Mouse (Mus musculus) adrenal gland, postnatal 4 days (tissue): ENCODE results near the gene Plac1. TPM values are rescaled to one million over a fixed set of nuclear protein-coding genes. Genes with fewer than 3 reads are reported as not detected.
"Not testable (repeated sequence)": the region's sequence is repeated elsewhere in the genome, so short reads cannot be mapped to it uniquely, and the experiment has no call there.

Experiments used
- DNase-seq, 2 experiments: peaks; one replicate each; pipeline ENCODE4 v3.0.0; 2021 to 2022; ENCODE audit warnings: low spot score in 2 of 2, mixed read lengths in 2 of 2
- microRNA-seq: library from miRNA; unstranded; fragments of <30 nt; microRNA quantifications from one replicate; pipeline ENCODE4 v1.2.0, GENCODE M21; 2021
- total RNA-seq, 2 experiments: library from RNA; stranded (reverse); gene quantifications; 2 replicates each; pipeline ENCODE4 v1.2.3; 2021

Gene Plac1
- total RNA-seq, 2 experiments from 2014 or later, result 0.40 to 0.56 TPM

DNA sequence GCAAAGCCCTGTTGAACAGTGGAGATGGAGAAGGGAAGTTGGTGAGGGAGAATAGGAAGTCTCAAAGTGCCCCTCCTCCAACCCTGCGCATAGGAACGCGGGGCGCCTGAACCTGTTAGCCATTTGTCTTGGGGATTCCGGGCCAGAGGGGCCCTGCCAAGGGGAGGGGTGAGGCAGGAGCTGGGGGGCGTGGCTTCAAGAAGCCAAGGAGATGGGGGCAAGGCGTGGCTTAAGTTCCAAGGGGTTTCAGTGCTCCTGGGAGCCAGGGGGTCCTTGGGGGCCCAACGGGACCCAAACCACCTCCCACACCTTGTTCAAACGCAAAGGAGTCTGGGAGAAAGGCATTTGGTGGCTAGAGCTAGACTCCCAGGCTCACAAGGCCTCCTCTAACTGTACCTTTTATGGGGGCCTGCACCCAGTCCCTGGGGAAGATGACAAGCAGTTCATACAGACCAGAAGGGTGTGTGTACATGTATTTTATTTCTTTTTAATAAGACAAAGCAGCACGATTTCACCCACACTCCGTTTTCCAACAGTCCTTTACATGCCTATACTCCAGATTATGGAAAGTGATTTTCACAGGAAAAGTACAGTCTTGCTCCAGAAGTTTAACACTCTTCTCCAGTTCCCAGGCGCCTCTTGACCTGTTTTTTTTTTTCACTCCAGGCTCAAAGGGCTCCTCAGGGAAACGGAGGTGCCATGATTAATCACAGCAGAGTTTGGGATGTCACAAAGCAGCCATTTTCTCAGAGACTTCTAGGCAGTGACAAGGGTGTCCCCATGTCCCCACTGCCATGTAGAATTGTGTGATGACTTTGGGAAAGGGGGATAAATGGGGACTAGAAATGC, 187.0 kb downstream of the Plac1 start:
- peak; percentile 31 to 42 for DNase-seq

DNA sequence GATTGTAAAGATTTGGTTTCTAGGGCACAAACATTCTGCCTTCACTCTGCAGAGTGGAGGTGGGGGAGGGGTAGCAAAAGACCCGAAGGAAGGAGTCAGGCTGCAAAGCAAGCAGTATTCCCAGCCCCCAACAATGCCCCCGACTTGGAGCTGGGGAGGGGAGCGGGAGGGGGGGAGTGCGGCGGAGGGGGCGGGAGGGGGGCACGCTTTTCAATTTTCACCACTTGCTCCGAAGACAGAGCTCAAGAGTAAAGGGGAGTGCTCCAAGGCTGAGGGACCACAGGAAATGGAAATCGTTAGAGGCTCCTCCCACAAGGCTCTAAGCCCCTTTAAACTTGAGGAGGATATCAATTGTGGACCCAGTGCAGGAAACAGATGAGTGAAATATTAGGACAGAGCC, 189.6 kb downstream of the Plac1 start:
- DNase-seq, result no peak

DNA sequence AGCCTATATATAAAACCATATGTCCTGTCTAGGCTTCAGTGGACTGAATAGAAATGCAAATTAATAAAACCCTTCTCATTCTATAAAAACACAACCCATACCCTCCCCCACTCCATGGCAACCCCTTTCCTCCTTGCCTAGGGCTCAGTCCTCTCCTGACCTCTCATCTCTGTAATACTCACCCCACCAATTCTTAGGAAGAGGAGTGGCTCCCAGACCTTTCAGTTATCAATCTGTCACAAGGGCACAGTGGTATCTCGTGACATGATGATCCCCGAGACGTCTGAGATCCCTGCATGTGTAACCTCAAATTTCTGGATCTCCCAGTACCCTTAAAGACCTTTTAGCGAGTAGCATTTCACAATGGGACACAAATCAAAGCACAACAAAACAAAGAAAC, 190.7 kb downstream of the Plac1 start:
- no peak for DNase-seq

DNA sequence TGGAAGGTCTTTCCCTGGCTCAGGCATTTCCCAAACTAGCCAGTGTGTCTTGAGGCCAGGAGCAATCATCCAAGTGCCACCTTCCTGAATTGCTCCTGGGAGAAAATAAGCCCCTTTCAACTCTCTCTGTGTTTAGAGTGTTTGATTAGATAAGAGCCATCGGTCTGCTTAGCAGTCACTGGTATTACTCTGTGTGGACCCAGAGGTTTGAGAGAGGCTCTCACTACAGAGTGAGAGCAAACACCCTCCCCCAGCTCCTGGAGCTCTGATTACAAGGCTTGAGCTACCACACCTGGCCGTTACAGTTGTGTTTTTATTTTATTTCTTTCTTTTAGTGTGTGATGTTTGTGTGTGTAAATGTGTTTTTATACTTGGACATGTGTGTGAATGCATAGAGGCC, 193.0 kb downstream of the Plac1 start:
- DNase-seq, result no peak

DNA sequence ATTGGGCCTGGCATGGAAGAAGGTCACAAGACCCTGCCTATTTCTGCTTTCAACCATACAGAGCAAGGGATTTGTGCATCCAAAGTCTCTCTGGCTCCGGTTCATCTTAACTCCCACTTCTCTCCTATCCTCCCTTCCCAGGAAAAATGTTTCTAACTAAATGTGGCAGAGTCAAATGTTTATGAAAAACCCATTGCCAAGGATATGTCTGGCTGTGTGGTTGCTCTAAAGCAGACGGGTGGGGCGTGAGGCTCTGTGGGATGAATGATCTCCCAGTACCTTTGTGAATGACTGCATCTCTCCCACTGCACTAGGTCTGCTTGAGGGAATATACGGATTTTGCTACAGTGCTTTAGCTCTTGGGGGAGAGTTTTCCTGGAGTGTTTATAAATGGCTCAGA, 193.9 kb downstream of the Plac1 start:
- DNase-seq, result no peak

DNA sequence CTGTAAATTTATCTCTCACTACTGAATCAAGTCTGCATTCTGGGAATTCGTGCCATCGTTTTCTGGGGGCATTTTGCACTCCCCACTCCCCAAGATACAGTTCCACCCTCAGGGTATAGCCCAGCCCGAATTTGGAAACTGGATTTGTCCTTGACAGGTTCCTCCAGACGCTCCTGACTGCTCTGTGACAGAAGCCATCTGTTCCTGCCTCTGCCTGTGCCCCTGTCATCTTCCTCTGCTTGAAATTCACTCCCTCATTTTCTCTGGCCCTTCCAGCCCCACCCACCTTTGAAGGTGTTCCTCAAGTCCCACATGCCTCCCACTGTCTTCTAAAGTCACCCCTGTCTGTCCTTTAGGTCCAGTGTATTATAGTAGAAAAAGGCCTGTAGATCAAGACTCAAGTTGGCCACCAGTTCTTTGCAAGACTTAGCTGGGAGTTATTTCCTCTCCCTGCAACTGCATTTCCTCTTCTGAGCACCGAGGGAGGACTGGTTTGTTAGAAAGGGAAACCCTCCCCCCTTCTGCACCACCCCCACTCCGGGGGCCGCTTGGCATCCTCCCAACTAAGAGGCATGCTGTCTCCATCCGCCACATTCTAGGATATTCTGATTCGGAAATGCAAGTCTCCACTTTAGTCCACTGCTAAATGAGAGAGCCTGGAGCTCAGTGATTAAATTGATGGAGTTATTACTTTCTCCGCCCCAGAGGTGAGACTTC, 194.6 kb downstream of the Plac1 start:
- no peak for DNase-seq

DNA sequence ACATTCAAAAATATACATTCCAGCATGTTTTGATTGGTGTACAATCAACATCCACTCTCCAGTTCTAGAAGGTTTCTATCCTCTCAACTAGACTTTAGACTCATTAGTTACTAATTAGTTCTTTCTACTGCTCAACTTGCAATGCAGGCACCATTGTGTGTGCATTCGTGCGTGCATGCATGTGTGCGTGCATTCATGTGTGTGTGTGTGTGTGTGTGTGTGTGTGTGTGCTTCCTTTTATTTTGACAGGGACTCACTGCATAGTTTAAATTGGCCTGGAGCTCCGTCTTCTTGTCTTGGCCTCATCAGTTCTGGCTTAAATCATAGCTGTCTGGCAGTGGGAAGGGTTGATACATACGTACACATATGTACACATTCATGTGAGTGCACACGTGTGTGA, 198.9 kb downstream of the Plac1 start:
- DNase-seq, result no peak

DNA sequence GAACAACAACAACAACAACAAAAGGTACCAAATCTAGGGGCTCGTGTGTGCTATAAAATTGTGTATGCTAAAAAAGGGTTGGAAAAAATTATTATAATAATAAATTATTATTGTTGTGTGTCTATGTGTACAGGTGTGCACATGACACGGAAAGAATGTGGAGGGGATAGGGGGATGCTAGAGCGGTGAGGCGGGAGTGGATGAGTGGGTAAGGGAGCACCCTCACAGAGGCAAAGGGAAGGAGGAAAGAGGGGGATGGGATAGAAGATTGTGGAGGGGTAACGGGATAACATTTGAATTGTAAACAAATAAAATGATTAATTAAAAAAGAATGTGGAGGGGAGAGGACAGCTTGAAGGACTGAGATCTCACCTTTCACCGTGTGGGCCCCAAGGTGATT, 199.8 kb downstream of the Plac1 start:
- no peak for DNase-seq

DNA sequence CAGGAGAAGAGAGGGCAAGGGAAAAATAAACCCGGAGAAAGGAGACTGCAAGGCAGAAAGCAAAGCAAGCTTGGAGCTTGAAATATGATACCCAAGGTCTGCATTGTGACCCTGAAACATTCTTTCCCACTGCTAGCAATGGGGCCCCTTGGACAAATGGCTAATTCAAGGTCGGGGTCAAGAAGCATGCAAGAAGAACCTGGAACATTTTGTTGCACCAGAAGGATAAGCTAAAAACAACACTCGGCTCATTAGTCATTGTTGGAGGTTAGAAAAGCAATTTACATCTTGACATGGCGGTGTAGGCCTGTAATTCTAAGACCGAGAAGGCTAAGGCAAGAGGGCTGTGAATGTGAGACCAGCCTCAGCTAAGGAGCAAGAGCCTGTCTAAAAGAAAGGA, 200.3 kb downstream of the Plac1 start:
- DNase-seq, result no peak

DNA sequence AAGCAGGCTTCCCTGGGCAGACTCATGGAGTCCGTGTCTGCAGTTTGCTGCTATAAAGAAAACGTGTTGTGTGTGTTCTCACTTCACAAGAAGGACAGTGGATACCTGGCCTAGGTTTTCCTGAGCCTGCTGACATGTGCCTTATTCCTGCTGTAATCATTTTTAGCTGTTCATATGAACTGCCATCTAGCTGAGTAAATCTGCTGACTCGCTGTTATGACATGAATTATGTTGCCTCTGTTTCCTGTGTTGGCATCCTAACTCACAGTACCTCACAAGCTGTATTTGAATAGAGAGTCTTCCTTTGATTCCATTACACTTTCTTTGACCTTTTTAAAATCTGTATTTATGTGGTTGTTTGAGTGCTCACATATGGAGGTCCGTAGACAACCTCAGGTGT, 201.7 kb downstream of the Plac1 start:
- no peak for DNase-seq

DNA sequence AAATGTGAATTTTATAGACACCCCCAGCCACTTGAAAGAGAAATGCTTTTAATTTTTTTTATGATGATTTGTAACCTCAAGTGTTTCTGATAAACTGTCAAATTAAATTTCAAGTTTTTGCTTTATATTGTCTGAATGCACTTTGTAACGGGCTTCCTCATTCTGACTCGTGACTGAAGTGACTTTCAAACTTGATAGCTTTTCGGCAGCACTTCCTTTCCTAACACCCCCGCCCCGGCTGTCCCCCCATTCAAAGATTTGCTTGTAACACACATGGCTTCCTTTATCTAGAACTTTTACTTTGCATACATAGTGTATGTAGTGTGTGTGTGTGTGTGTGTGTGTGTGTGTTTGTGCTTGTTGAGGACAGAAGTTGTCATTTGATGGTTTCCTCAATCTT, 210.4 kb downstream of the Plac1 start:
- DNase-seq, result no peak

DNA sequence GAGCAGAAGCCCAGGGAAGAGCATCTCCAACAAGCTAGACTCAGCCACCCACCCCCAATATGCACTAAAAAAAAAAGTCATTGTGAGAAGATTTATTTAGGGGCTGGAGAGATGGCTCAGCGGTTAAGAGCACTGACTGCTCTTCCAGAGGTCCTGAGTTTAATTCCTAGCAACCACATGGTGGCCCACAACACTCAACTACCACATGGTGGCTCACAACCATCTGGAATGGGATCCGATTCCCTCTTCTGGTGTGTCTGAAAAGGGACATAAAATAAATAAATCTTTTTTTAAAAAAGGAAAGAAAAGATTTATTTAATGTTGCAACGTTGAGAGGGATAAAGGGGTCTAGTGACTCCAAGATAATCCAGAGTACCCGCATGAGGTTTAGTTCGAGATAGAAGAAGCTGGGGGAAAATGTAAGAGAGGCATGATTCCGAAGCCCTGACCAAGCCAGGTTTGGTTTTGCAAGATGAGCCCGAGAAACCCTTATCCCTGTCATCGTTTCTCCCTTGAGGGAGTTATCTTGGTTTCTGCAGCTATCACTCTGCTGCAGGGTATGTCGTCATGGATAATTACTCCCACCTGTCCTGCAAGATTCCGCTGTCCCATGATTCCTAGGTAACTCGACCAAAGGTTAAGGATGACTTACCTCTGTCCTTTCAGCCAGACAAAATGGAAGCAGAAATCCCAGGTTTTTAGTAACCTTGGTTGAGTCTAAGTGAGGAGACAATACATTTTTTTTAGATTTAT, 214.3 kb downstream of the Plac1 start:
- no peak for DNase-seq

DNA sequence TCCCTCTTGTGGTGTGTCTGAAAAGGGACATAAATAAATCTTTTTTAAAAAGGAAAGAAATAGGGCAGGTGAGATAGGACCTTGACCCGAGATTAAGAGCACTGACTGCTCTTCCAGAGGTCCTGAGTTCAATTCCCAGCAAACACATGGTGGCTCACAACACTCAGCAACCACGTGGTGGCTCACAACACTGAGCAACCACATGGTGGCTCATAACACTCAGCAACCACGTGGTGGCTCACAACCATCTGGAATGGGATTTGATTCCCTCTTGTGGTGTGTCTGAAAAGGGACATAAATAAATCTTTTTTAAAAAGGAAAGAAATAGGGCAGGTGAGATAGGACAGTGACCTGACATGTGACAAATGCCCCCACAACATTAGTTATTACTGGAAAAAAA, 215.6 kb downstream of the Plac1 start:
- not testable (repeated sequence) for DNase-seq

DNA sequence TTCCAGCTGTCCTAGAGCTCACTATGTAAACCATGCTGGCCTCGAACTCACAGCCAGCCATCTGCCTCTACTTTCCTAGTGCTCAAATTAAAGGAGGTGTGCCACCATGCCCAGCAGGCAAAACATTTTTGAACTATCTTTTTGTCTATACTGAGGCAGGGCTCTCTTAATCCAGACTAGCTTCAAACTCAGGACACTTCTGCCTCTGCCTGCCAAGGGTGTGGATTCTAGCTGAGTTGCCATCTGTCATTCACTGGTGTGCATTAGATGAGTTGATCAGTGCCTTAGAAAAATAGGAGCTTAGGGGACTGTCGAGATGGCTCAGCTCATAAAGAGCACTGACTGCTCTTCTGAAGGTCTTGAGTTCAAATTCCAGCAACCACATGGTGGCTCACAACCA, 216.9 kb downstream of the Plac1 start:
- DNase-seq, result no peak

Small RNA genes lying within 50 kb of the gene (microRNA-seq; reads per million reads assigned to microRNA genes)
- gene Mir322, result 38,782 reads per million, percentile 99 among the genes with 10 or more reads in this experiment
- gene Mir351, result 6,830 reads per million, percentile 92 among the genes with 10 or more reads in this experiment
- 28.4 reads per million, percentile 32 among the genes with 10 or more reads in this experiment for gene Mir450-1
- 28.7 reads per million, percentile 33 among the genes with 10 or more reads in this experiment for gene Mir450-2
- 221 reads per million, percentile 56 among the genes with 10 or more reads in this experiment for gene Mir450b
- 1,268 reads per million, percentile 77 among the genes with 10 or more reads in this experiment for gene Mir503
- gene Mir542, result 1,457 reads per million, percentile 80 among the genes with 10 or more reads in this experiment

Other genes starting within 250 kb of the Plac1 start
- 10 to 100 TPM; 13.6 to 16.3 TPM for gene Fam122b, start 29.7 kb upstream of the Plac1 start, total RNA-seq
- gene Fam122c, start 33.3 kb upstream of the Plac1 start, total RNA-seq, result not detected
- gene Mospd1, start 130.4 kb upstream of the Plac1 start, total RNA-seq, result 10 to 100 TPM; 23.2 to 24.2 TPM
- not detected for gene Etd, start 194.8 kb upstream of the Plac1 start, total RNA-seq